Mouse (Mus musculus) bone marrow, adult 2 months (tissue): ENCODE measurements around the gene Snapc2.
A peak's percentile ranks its signal among the peaks of the same experiment; 100 is the strongest.

Experiments
- CTCF ChIP-seq: fragments of 200-500 bp; IDR thresholded peaks from 2 replicates; pipeline ENCODE4 v1.5.1; 2011; ENCODE audit warnings: low read length, control low read depth; ENCODE audit not compliant: control insufficient read depth, insufficient read depth
- POLR2A ChIP-seq: fragments of 200-500 bp; IDR thresholded peaks from 2 replicates; pipeline ENCODE4 v1.6.1; 2011; ENCODE audit warnings: low read depth, mild to moderate bottlenecking, control low read depth, low read length, borderline replicate concordance; ENCODE audit not compliant: control insufficient read depth

GRCm38 (mm10) chr8:4258233-4258632 is 5.4 kb downstream of the Snapc2 start:
- TF ChIP-seq CTCF: peak; percentile 90
- 0 out of 2 replicates have a peak, but pooled peaks have one; percentile 12 for TF ChIP-seq POLR2A
